Mouse (Mus musculus) mesoderm, embryonic 11.5 days (tissue): ENCODE data around the gene Zc3h15.

Experiments used
- DNase-seq: peaks from one replicate; pipeline ENCODE4 v3.0.0-alpha.2; 2012; ENCODE audit warnings: low read depth, low spot score

Zc3h15 gene

DNA sequence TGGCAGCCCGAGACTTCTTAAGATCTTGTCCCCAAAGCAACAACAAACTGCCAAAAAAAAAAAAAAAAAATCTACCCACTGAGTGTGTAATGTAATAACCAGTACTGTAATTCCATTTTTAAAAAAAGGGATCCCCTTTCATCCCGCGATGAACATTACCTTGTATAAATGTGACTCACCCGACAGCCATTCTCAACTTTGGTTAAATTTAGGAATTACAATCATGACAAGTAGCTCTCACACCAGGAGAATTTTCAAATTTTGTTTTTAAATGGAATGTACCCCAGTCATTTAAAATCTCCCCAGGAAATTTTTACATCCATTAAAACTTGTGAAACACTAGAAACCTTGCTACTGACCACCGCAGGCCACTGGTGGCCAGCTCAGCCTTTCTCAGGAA, 69.7 kb downstream of the Zc3h15 start:
- DNase-seq = no peak
